Mouse (Mus musculus) gastrocnemius, postnatal 36 days (tissue): ENCODE results near the gene Adpgk. TPM values are rescaled to one million over a fixed set of nuclear protein-coding genes. Genes with fewer than 3 reads are reported as not detected.

Experiments used
- DNase-seq, 2 experiments: peaks; one replicate each; pipeline ENCODE4 v3.0.0; 2022
- intact Hi-C: fragments of 180-260 bp; cut with DNase I; formaldehyde crosslinking; loops from one replicate; pipeline ENCODE4 v1.15.1; 2025
- total RNA-seq, 2 experiments: library from RNA; stranded (reverse); gene quantifications; 2 replicates each; pipeline ENCODE4 v1.2.3; 2021

The Adpgk gene
- total RNA-seq, 2 experiments from 2014 or later, result 6.5 to 8.5 TPM

GRCm38 (mm10) chr9:59288058-59288457 lies 3.3 kb upstream of the Adpgk start:
- intact Hi-C loops, result no loop called here
- DNase-seq, result no peak

GRCm38 (mm10) chr9:59288685-59289410 lies 2.5 kb upstream of the Adpgk start:
- intact Hi-C loops, result no loop called here
- DNase-seq, result no peak

GRCm38 (mm10) chr9:59289529-59290115 lies 1.7 kb upstream of the Adpgk start:
- intact Hi-C loops, result loop anchor here (5.0 kb wide), 1 partner anchor 198 kb away; the partner anchor contains the start of gene Arih1
- DNase-seq, result no peak

- intact Hi-C loops, result loop anchor here (5.0 kb wide), 1 partner anchor 195 kb away; the partner anchor contains the start of gene Arih1
These were observed 532 bp downstream of the Adpgk start for GRCm38 (mm10) chr9:59291688-59292492.

GRCm38 (mm10) chr9:59292493-59292875 lies 1.1 kb downstream of the Adpgk start:
- intact Hi-C loops, result loop anchor here (5.0 kb wide), 1 partner anchor 195 kb away; the partner anchor contains the start of gene Arih1

More at GRCm38 (mm10) chr9:59291688-59292492, 532 bp downstream of the Adpgk start:
- no peak for DNase-seq

GRCm38 (mm10) chr9:59296419-59296818 lies 5.1 kb downstream of the Adpgk start:
- intact Hi-C loops, result no loop called here
- no peak for DNase-seq

More at GRCm38 (mm10) chr9:59292493-59292875, 1.1 kb downstream of the Adpgk start:
- DNase-seq, result no peak

- DNase-seq, result no peak
- intact Hi-C loops, result no loop called here
These were observed 16.5 kb downstream of the Adpgk start for GRCm38 (mm10) chr9:59307890-59308289.

- intact Hi-C loops, result no loop called here
- DNase-seq, result no peak
These were observed 19.4 kb downstream of the Adpgk start for GRCm38 (mm10) chr9:59310582-59311283.

- intact Hi-C loops, result no loop called here
- no peak for DNase-seq
These were observed 19.9 kb downstream of the Adpgk start for GRCm38 (mm10) chr9:59311284-59311670.

GRCm38 (mm10) chr9:59316206-59316605 lies 24.8 kb downstream of the Adpgk start:
- no peak for DNase-seq
- intact Hi-C loops, result no loop called here

- intact Hi-C loops, result no loop called here
- DNase-seq, result no peak
These were observed 33.0 kb downstream of the Adpgk start for GRCm38 (mm10) chr9:59324351-59324750.

GRCm38 (mm10) chr9:59330055-59330454 lies 38.7 kb downstream of the Adpgk start:
- no peak for DNase-seq
- intact Hi-C loops, result no loop called here

- intact Hi-C loops, result no loop called here
- DNase-seq, result no peak
These were observed 45.2 kb downstream of the Adpgk start for GRCm38 (mm10) chr9:59336539-59336938.

GRCm38 (mm10) chr9:59337889-59338288 lies 46.5 kb downstream of the Adpgk start:
- DNase-seq, result no peak
- intact Hi-C loops, result no loop called here

GRCm38 (mm10) chr9:59338411-59338810 lies 47.1 kb downstream of the Adpgk start:
- intact Hi-C loops, result no loop called here
- no peak for DNase-seq

GRCm38 (mm10) chr9:59339107-59339506 lies 47.7 kb downstream of the Adpgk start:
- intact Hi-C loops, result no loop called here
- DNase-seq, result no peak

- intact Hi-C loops, result no loop called here
- DNase-seq, result no peak
These were observed 48.6 kb downstream of the Adpgk start for GRCm38 (mm10) chr9:59340002-59340401.

GRCm38 (mm10) chr9:59346176-59346575 lies 54.8 kb downstream of the Adpgk start:
- intact Hi-C loops, result no loop called here
- no peak for DNase-seq

- no peak for DNase-seq
These were observed 61.4 kb downstream of the Adpgk start for GRCm38 (mm10) chr9:59352586-59353252.

GRCm38 (mm10) chr9:59353253-59353639 lies 61.9 kb downstream of the Adpgk start, which contains the start of gene Bbs4:
Gene Bbs4 (minus strand): TSS chr9:59353508.
- intact Hi-C loops, result no loop called here
- DNase-seq, result peak; percentile 87 to 93

More at GRCm38 (mm10) chr9:59352586-59353252, 61.4 kb downstream of the Adpgk start:
- intact Hi-C loops, result no loop called here
